Mouse (Mus musculus): ENCODE results near the gene Srebf2. TPM values are rescaled to one million over a fixed set of nuclear protein-coding genes. Genes with fewer than 3 reads are reported as not detected.
A peak's percentile ranks its signal among the peaks of the same experiment; 100 is the strongest.

Srebf2 gene
- polyA plus RNA-seq, 1 experiment = 180 TPM

DNA sequence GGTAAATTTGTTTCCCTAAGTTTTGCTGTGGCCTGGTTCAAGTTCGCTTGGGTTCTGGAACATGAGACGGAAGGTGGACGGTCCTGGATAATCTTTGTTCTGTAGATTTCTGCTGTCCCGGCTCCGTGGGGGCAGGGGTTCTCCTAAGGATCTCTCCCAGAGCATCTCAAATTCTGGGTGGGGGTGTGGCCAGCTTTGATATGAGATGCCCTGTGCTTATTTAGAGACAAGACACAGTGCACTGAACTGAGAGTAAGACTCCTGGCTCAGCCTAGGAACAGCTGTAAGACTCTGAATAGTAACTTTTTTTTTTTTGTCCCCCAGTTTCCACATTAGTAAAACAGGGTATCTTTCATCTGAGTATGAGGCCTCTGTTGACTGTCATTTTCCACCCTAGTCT lies 18.6 kb upstream of the Srebf2 start:
- TF ChIP-seq MAX (IDR thresholded peaks at IDR 0.05) = no peak
- TF ChIP-seq MYOD1 (IDR thresholded peaks at IDR 0.05; ENCODE audit: control insufficient read depth, insufficient read length, low read depth) = no peak
- no peak for TF ChIP-seq USF1 (IDR thresholded peaks at IDR 0.05; ENCODE audit: low read depth)
- TF ChIP-seq CTCF (IDR thresholded peaks at IDR 0.05; ENCODE audit: control insufficient read depth, insufficient read depth, insufficient read length) = no peak
- no peak for TF ChIP-seq MYOG (IDR thresholded peaks at IDR 0.05; ENCODE audit: control insufficient read depth, extremely low read depth, insufficient read length)
- TF ChIP-seq CEBPB (IDR thresholded peaks at IDR 0.05; ENCODE audit: low read depth) = no peak
- no peak for TF ChIP-seq FOSL1 (IDR thresholded peaks at IDR 0.05; ENCODE audit: insufficient read depth, low read length, poor library complexity, severe bottlenecking)
- Histone ChIP-seq H3K36me3 (ENCODE audit: control insufficient read depth, insufficient read depth) (peaks cover 22% of the 10 kb centered on the region), H3ac (ENCODE audit: control insufficient read depth, insufficient read length, low read depth) (peak overlapping the region; percentile 78), H3K79me3 (ENCODE audit: low read depth) (no peaks in the 10 kb centered on the region), H3K4me3 (ENCODE audit: insufficient read depth, poor library complexity, severe bottlenecking) (peak overlapping the region; percentile 74), H3K27me3 (ENCODE audit: control insufficient read depth, insufficient read depth, insufficient read length) (peaks cover 5% of the 10 kb centered on the region), H3K79me2 (ENCODE audit: control insufficient read depth, insufficient read depth) (peaks cover 7% of the 10 kb centered on the region)

DNA sequence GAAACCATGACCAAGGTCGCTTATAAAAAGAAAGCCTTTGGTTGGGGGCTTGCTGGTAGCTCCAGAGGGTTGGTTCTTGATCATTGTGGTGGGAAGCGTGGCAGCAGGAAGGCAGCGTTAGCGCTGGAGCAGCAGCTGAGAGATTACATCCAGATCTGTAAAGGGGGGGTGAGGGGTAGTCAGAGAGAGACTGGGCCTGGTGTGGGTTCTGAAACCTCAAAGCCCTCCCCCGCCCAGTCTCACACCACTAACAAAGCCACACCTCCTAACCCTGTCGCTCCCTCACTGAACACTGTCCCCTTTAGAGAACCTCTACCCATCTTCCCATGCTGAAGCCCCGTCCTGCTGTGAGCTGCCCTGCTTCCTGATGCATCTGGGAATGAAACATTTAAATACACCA lies 16.4 kb upstream of the Srebf2 start:
- peaks cover 7% of the 10 kb centered on the region for H3K79me2 ChIP-seq (ENCODE audit: control insufficient read depth, insufficient read depth)
- H3K79me3 ChIP-seq (ENCODE audit: low read depth) = no peaks in the 10 kb centered on the region
- no peak overlapping the region for H3ac ChIP-seq (ENCODE audit: control insufficient read depth, insufficient read length, low read depth)
- peaks cover 27% of the 10 kb centered on the region for H3K36me3 ChIP-seq (ENCODE audit: control insufficient read depth, insufficient read depth)
- no peak for TF ChIP-seq USF1 (IDR thresholded peaks at IDR 0.05; ENCODE audit: low read depth)
- TF ChIP-seq FOSL1 (IDR thresholded peaks at IDR 0.05; ENCODE audit: insufficient read depth, low read length, poor library complexity, severe bottlenecking) = no peak
- no peak for TF ChIP-seq MAX (IDR thresholded peaks at IDR 0.05)
- TF ChIP-seq CEBPB (IDR thresholded peaks at IDR 0.05; ENCODE audit: low read depth) = no peak
- TF ChIP-seq MYOG (IDR thresholded peaks at IDR 0.05; ENCODE audit: control insufficient read depth, extremely low read depth, insufficient read length) = no peak
- TF ChIP-seq CTCF (IDR thresholded peaks at IDR 0.05; ENCODE audit: control insufficient read depth, insufficient read depth, insufficient read length) = no peak
- no peak for TF ChIP-seq MYOD1 (IDR thresholded peaks at IDR 0.05; ENCODE audit: control insufficient read depth, insufficient read length, low read depth)
- H3K27me3 ChIP-seq (ENCODE audit: control insufficient read depth, insufficient read depth, insufficient read length) = no peaks in the 10 kb centered on the region
- H3K4me3 ChIP-seq (ENCODE audit: insufficient read depth, poor library complexity, severe bottlenecking) = no peak overlapping the region

DNA sequence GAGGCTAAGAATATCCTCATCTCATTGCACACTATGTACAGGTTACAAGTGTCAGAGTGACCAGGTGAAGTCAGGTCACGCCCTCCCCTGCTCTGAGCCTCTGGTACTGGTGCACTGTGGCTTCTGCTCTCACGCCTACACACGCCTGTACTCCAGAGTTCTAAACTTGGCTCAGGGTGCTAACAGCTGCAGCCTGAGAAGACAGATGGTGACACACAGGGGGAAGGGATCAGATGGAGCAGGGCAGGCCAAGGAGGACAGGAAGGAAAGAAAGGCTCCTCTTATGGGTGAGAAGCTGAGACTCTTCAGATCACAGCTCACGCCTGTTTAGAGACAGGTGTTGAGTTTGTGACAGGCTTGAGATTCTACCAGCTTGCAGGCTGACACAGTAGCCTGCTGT lies 11.6 kb upstream of the Srebf2 start:
- Histone ChIP-seq H3K79me3 (ENCODE audit: low read depth) (no peaks in the 10 kb centered on the region), H3K27me3 (ENCODE audit: control insufficient read depth, insufficient read depth, insufficient read length) (no peaks in the 10 kb centered on the region), H3ac (ENCODE audit: control insufficient read depth, insufficient read length, low read depth) (no peak overlapping the region), H3K79me2 (ENCODE audit: control insufficient read depth, insufficient read depth) (no peaks in the 10 kb centered on the region), H3K36me3 (ENCODE audit: control insufficient read depth, insufficient read depth) (peaks cover 25% of the 10 kb centered on the region), H3K4me3 (ENCODE audit: insufficient read depth, poor library complexity, severe bottlenecking) (no peak overlapping the region)
- TF ChIP-seq CEBPB (IDR thresholded peaks at IDR 0.05; ENCODE audit: low read depth) = no peak
- peak; percentile 75 for TF ChIP-seq MYOD1 (IDR thresholded peaks at IDR 0.05; ENCODE audit: control insufficient read depth, insufficient read length, low read depth)

DNA sequence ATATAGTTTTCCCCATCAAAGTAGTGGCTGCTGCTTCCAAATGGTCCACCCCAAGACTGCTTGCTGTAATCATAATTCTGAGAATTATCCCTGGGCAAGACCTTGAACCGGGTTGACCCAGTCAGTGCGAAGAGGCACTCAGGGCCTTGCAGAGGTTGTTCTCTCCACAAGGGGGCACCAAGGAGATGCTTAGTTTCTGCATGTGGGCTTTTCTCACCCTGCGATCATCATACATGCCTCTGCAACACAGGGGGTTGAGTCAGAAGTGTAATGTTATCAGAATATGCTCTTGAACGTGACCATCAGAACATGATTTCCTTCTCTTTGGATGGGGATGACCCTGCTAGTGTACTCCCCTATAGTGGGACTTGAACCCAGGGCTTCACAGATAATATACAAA lies 8.4 kb upstream of the Srebf2 start:
- Histone ChIP-seq H3K4me3 (ENCODE audit: insufficient read depth, poor library complexity, severe bottlenecking) (no peak overlapping the region), H3K79me2 (ENCODE audit: control insufficient read depth, insufficient read depth) (no peaks in the 10 kb centered on the region), H3K27me3 (ENCODE audit: control insufficient read depth, insufficient read depth, insufficient read length) (no peaks in the 10 kb centered on the region), H3K79me3 (ENCODE audit: low read depth) (no peaks in the 10 kb centered on the region), H3K36me3 (ENCODE audit: control insufficient read depth, insufficient read depth) (peaks cover 11% of the 10 kb centered on the region), H3ac (ENCODE audit: control insufficient read depth, insufficient read length, low read depth) (no peak overlapping the region)
- peak; percentile 67 for TF ChIP-seq CTCF (IDR thresholded peaks at IDR 0.05; ENCODE audit: control insufficient read depth, insufficient read depth, insufficient read length)
- TF ChIP-seq MAX (IDR thresholded peaks at IDR 0.05) = no peak

DNA sequence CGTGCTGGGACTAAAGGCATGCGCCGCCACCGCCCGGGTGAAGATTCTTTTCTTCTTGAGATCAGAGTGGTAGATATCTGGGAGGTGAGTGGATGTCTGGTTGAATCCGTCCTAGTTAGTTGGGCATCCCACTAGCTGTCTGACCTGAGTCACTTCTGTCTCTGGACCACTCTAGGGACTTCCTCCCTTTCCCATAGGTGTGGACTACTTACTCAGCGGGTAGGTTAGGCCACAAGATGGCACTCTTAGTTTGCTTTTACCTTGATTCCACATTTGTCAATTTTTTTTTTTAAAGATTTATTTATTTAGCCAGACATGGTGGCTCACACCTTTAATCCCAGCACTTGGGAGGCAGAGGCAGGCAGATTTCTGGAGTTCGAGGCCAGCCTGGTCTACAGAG lies 7.8 kb upstream of the Srebf2 start:
- TF ChIP-seq CTCF (IDR thresholded peaks at IDR 0.05; ENCODE audit: control insufficient read depth, insufficient read depth, insufficient read length) (no peak), CEBPB (IDR thresholded peaks at IDR 0.05; ENCODE audit: low read depth) (no peak), MYOG (IDR thresholded peaks at IDR 0.05; ENCODE audit: control insufficient read depth, extremely low read depth, insufficient read length) (no peak), FOSL1 (IDR thresholded peaks at IDR 0.05; ENCODE audit: insufficient read depth, low read length, poor library complexity, severe bottlenecking) (no peak), USF1 (IDR thresholded peaks at IDR 0.05; ENCODE audit: low read depth) (no peak), MAX (IDR thresholded peaks at IDR 0.05) (no peak), MYOD1 (IDR thresholded peaks at IDR 0.05; ENCODE audit: control insufficient read depth, insufficient read length, low read depth) (no peak)
- Histone ChIP-seq H3K27me3 (ENCODE audit: control insufficient read depth, insufficient read depth, insufficient read length) (no peaks in the 10 kb centered on the region), H3K79me2 (ENCODE audit: control insufficient read depth, insufficient read depth) (no peaks in the 10 kb centered on the region), H3K79me3 (ENCODE audit: low read depth) (no peaks in the 10 kb centered on the region), H3K4me3 (ENCODE audit: insufficient read depth, poor library complexity, severe bottlenecking) (no peak overlapping the region), H3K36me3 (ENCODE audit: control insufficient read depth, insufficient read depth) (peaks cover 8% of the 10 kb centered on the region), H3ac (ENCODE audit: control insufficient read depth, insufficient read length, low read depth) (no peak overlapping the region)

DNA sequence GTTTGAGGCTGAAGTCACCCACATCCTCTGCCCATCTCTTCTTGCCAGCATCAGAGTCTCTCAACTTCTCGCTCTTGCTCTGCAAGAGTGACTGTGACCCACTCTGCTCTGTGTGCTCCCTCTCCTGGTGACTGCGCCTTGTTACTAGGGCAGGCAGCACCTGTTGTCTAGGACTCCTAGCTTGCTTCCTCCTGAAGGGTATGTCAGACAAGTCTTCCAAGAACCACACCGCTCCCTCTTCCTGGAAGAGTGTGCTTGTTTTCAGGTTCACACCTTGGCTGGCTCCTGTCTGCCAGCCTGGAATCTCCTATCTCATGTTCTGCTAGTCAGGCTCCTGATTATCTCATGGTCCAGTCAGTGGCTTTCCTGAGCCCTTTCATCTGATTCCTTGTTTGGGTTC lies 6.6 kb upstream of the Srebf2 start:
- Histone ChIP-seq H3K4me3 (ENCODE audit: insufficient read depth, poor library complexity, severe bottlenecking) (no peak overlapping the region), H3ac (ENCODE audit: control insufficient read depth, insufficient read length, low read depth) (no peak overlapping the region), H3K36me3 (ENCODE audit: control insufficient read depth, insufficient read depth) (peaks cover 8% of the 10 kb centered on the region), H3K79me3 (ENCODE audit: low read depth) (no peaks in the 10 kb centered on the region), H3K79me2 (ENCODE audit: control insufficient read depth, insufficient read depth) (no peaks in the 10 kb centered on the region), H3K27me3 (ENCODE audit: control insufficient read depth, insufficient read depth, insufficient read length) (no peaks in the 10 kb centered on the region)
- no peak for TF ChIP-seq USF1 (IDR thresholded peaks at IDR 0.05; ENCODE audit: low read depth)
- no peak for TF ChIP-seq MYOD1 (IDR thresholded peaks at IDR 0.05; ENCODE audit: control insufficient read depth, insufficient read length, low read depth)
- TF ChIP-seq MYOG (IDR thresholded peaks at IDR 0.05; ENCODE audit: control insufficient read depth, extremely low read depth, insufficient read length) = no peak
- no peak for TF ChIP-seq CTCF (IDR thresholded peaks at IDR 0.05; ENCODE audit: control insufficient read depth, insufficient read depth, insufficient read length)
- no peak for TF ChIP-seq CEBPB (IDR thresholded peaks at IDR 0.05; ENCODE audit: low read depth)
- TF ChIP-seq MAX (IDR thresholded peaks at IDR 0.05) = no peak
- TF ChIP-seq FOSL1 (IDR thresholded peaks at IDR 0.05; ENCODE audit: insufficient read depth, low read length, poor library complexity, severe bottlenecking) = no peak

All from C2C12 (cell line).